Mouse (Mus musculus) fibroblast of lung, adult 2 months (primary cell): ENCODE measurements around the gene Pou2f2.
"Not testable (repeated sequence)": the region's sequence is repeated elsewhere in the genome, so short reads cannot be mapped to it uniquely, and the experiment has no call there.

Source experiments
- DNase-seq: peaks from one replicate; pipeline ENCODE4 v3.0.0-alpha.2; 2011; ENCODE audit warnings: low read depth

Pou2f2 gene

DNA sequence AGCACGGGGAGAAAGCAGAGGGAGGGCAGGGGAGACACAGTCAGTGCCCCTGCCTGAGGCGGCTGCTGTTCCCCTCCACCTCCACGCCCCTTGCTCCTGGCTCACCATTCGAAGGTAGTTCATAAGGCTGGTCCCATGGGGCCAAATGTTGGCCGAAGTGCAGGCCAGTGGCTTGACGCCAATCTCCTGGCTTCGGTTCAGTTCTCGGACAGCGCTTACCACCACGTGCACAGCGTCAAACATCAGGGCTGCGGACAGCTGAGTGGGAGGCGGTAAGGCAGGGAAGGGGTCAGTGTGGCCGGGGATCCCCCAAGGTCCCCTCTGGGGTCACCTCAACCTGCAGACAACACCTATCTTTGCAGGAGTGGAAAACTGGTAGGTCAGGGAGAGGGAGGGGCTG lies 120.7 kb downstream of the Pou2f2 start:
- no peak for DNase-seq

- no peak for DNase-seq
Measured at GRCm38 (mm10) chr7:25058394-25058793, 121.1 kb downstream of the Pou2f2 start.

DNA sequence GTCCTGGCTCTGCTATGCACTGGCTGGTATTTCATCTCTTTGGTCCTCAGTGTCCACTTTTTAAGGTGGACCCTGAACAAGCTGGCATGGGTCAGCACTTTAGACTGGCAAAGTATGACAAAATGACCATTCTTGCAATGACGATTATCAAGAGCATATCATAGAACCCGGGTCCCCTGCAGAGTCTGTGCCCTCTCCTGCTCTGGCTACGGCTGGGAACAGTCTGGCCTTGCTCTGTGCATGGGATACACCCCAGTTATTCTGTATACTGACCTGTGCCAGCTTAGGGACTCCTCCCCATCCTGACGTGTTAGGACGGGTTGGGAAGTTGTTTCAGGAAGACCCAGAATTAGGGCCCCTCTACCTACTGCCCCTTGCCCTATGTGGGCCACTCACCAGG lies 121.6 kb downstream of the Pou2f2 start:
- no peak for DNase-seq

DNA sequence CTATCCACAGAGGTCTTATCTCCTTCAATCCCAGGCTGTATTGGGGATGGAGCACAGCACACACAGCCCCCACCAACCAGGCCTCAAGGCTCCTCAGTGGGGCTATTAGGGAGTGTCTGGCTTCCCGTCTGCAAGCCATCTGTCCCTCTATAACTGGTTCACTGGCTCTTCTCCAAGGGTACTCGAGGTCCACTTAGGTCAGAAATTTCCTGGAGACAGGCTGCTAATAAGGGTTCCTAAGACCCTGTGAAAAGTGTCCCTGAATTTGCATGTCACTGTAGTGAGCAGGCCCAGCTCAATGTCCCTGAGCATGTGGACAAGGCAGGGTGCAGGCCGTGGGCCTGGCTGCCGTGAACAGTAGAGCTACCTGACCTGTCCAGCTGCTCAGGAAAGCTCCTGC lies 122.6 kb downstream of the Pou2f2 start:
- no peak for DNase-seq

DNA sequence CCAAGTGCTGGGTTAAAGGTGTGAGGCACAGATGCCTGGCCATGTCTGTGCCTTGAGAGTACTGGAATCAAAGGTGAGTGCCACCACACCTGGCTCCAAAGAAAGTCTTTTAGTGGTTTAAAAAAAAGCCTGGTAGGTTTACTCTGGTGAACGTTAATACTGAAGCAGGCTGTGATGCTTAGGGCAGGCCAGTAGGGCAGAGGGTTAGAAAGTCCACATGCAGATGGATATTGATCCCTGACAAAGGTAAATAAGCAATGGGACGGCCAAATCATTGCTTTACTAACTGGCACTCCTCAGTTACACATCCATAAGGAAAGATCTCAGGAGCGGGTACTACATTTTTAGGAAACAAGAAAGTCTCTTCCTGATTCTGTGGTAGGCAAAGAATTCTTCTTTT lies 126.9 kb downstream of the Pou2f2 start:
- no peak for DNase-seq

DNA sequence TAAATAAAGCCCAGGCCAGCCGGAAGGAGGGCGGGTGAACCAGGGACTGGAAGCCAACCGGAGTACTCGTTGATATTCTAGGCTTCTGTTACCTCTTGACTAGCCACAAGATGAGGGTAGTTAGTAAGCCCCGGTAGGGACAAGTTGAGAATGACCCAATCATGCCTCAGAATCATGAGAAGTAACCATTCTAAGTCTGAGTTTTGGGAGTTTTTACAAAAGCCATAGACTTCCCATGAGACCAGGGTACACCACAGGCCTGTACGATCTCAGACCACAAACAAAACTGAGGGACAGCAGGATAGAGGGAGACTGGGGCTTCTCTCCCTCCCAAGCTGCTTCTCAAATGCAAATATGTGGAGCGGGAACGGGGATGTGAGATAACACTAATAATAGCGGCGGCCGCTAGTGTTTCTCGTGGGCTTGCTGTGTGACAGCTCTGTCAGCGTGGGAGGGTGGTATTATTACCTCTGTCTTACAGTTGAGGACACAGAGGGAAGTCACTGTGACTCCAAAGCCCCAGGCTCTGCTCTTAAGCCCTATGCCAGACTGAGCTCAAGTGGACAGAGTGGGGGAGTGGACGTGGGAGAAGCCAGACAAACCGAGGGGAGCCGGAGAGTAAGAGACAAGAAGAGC lies 130.1 kb downstream of the Pou2f2 start:
- DNase-seq = no peak

GRCm38 (mm10) chr7:25047363-25047762 lies 132.2 kb downstream of the Pou2f2 start:
- DNase-seq = no peak

DNA sequence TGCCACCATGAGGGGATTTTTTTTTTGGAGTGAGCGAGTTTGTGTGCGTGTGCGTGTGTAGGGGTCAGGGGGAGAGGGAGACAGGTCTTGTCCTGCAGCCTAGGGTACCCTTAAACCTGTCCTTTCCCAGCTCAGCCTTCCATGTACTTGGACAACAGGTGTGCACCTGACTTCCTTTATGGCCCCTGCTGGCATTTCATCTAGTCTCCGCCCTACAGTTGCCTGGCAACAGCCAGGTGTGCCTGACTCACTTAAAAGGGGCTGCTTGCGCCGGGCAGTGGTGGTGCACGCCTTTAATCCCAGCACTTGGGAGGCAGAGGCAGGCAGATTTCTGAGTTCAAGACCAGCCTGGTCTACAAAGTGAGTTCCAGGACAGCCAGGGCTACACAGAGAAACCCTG lies 134.9 kb downstream of the Pou2f2 start:
- DNase-seq = not testable (repeated sequence)

- DNase-seq = no peak
Measured at GRCm38 (mm10) chr7:25041921-25042320, 137.6 kb downstream of the Pou2f2 start.
